Mouse (Mus musculus) cerebellum, adult (tissue): ENCODE data around the gene Hmces.

Experiments
- ATAC-seq: cut with Nextera tagmentation; 2 replicates; pipeline ENCODE4 v1.9.2; 2017; ENCODE audit warnings: mild to moderate bottlenecking, moderate library complexity, mixed read lengths; ENCODE audit not compliant: insufficient number of reproducible peaks, low FRiP score, low TSS enrichment

Hmces gene

GRCm38 (mm10) chr6:87913661-87914325 is at the start of gene Hmces:
TSS of gene Hmces (plus strand) at chr6:87913935.
- peak; percentile 85 for ATAC-seq

- no peak for ATAC-seq
These were observed 47.5 kb upstream of the Hmces start for GRCm38 (mm10) chr6:87866211-87866610.

- ATAC-seq: no peak
These were observed 46.5 kb upstream of the Hmces start for GRCm38 (mm10) chr6:87867256-87867655.

GRCm38 (mm10) chr6:87868871-87869506 is 44.7 kb upstream of the Hmces start:
- no peak for ATAC-seq

GRCm38 (mm10) chr6:87870440-87870839 is 43.3 kb upstream of the Hmces start:
- no peak for ATAC-seq

- ATAC-seq: no peak
These were observed 42.5 kb upstream of the Hmces start for GRCm38 (mm10) chr6:87871240-87871639.

GRCm38 (mm10) chr6:87873104-87873503 is 40.6 kb upstream of the Hmces start:
- no peak for ATAC-seq

GRCm38 (mm10) chr6:87873963-87874362 is 39.8 kb upstream of the Hmces start:
- no peak for ATAC-seq

GRCm38 (mm10) chr6:87875083-87875482 is 38.7 kb upstream of the Hmces start:
- no peak for ATAC-seq

- no peak for ATAC-seq
These were observed 38.2 kb upstream of the Hmces start for GRCm38 (mm10) chr6:87875562-87875961.

- no peak for ATAC-seq
These were observed 37.6 kb upstream of the Hmces start for GRCm38 (mm10) chr6:87876068-87876643.

GRCm38 (mm10) chr6:87879010-87879409 is 34.7 kb upstream of the Hmces start:
- ATAC-seq: no peak

- no peak for ATAC-seq
These were observed 34.1 kb upstream of the Hmces start for GRCm38 (mm10) chr6:87879628-87880027.

- ATAC-seq: no peak
These were observed 31.5 kb upstream of the Hmces start for GRCm38 (mm10) chr6:87882221-87882620.

GRCm38 (mm10) chr6:87882816-87883215 is 30.9 kb upstream of the Hmces start:
- ATAC-seq: no peak

- no peak for ATAC-seq
These were observed 27.0 kb upstream of the Hmces start for GRCm38 (mm10) chr6:87886721-87887120.

- peak; percentile 89 for ATAC-seq
These were observed 26.0 kb upstream of the Hmces start, which contains the start of gene Copg1 for GRCm38 (mm10) chr6:87887594-87888233. TSS of gene Copg1 (plus strand) at chr6:87887814.

GRCm38 (mm10) chr6:87893931-87894330 is 19.8 kb upstream of the Hmces start:
- ATAC-seq: peak; percentile 75

GRCm38 (mm10) chr6:87898028-87898427 is 15.7 kb upstream of the Hmces start:
- ATAC-seq: no peak

- ATAC-seq: no peak
These were observed 7.1 kb upstream of the Hmces start for GRCm38 (mm10) chr6:87906632-87907031.

GRCm38 (mm10) chr6:87909181-87909580 is 4.6 kb upstream of the Hmces start:
- ATAC-seq: no peak
